Mouse (Mus musculus): ENCODE data around the gene Exph5.

- no peak for TF ChIP-seq POLR2A (IDR thresholded peaks at IDR 0.05; ENCODE audit: low read depth, low read length)
- no peak for TF ChIP-seq CTCF (IDR thresholded peaks at IDR 0.05; ENCODE audit: extremely low read depth, insufficient read depth, insufficient read length, insufficient replicate concordance)
These were observed 22.5 kb upstream of the Exph5 start for GRCm38 (mm10) chr9:53278997-53279396.

Data from spleen, adult 2 months (tissue).